Mouse (Mus musculus) olfactory bulb, adult 2 months (tissue): Measurements from ENCODE around the gene Ggt5.

Experiments
- CTCF ChIP-seq: fragments of 200-500 bp; IDR thresholded peaks from 2 replicates; pipeline ENCODE4 v1.5.1; 2012; ENCODE audit warnings: low read depth, mild to moderate bottlenecking, low read length, moderate library complexity; ENCODE audit not compliant: insufficient read depth
- POLR2A ChIP-seq: fragments of 200-500 bp; IDR thresholded peaks from 2 replicates; pipeline ENCODE4 v1.6.1; 2012; ENCODE audit warnings: mild to moderate bottlenecking, low read depth, low read length, moderate library complexity; ENCODE audit not compliant: insufficient read depth

DNA sequence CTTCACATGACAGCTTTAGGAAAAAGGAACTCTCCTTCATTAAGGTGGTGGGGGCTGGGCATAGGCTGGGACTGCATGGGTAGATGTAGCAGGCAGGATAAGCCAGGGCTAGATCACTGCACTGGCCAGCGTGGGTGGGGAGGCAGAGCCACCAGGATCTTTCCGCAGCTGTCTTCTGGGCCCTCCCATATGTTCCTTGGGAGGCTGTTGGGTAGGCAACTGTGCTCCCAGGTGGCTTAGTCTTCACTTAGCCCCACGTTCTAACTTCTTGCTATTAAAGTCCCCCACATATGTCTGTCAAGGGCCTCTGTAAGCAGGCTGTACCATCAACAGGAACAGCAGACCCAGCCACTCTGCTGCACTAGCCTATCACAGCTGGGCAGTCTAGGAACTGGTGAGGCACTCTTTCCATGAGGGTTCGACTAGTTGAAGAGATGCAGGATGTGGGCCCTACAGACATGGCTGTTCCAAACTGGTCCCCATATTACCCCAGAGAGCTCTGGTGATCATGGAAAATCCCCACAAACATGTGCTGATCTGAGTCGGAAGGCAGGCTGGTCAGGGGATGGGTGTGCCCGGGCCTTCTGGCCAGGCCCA is 61.3 kb downstream of the Ggt5 start:
- TF ChIP-seq POLR2A (no peak), CTCF (no peak)
